ENCODE assay signal across 26 mouse cellular contexts in the genomic region with DNA sequence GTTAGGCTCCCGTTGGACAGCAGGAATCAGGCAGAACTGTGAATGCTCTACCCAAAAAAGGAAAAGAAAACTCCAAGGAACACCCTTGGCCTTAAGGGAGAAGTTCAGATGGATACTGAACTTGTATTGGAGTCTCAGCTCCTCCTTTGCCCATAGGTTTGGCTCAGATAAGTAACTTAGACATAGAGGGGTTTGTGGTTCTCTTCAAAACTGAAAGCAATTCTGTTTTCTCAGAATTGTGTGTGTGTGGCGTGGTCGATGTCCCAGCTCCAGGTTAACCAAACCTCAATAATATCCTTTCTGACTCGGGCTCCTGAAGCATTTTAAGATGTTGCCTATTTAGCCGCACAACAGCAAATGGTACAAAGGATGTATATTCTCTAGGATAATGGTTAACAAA. TPM values are rescaled to one million over a fixed set of nuclear protein-coding genes. Genes with fewer than 3 reads are reported as not detected.
DNase-seq lines count a peak whose midpoint lies in the region; ATAC-seq and TF ChIP-seq lines count a peak whose summit lies in the region.
"Had no signal": no experiment of that assay in that cellular context is flagged by ENCODE, and none has a peak within 500 bp of the region (broad histone marks: within the 10 kb centered on the region; RNA-seq: fewer than 3 reads in every experiment).

No protein-coding gene starts in this region.

- H3K27me3 ChIP-seq in thymus, adult 2 months (ENCODE audit: control insufficient read depth, insufficient read depth, low read length), result no peaks in the 10 kb centered on the region
- no peaks in the 10 kb centered on the region for H3K27me3 ChIP-seq in small intestine, adult 2 months (ENCODE audit: control insufficient read depth, insufficient read depth, low read length)
- no peaks in the 10 kb centered on the region for H3K27me3 ChIP-seq in forebrain, embryonic 11.5 days (ENCODE audit: control insufficient read depth, insufficient read depth, low read length)
- H3K27me3 ChIP-seq: forebrain, embryonic 13.5 days; hindbrain, embryonic 15.5 days had no signal

- no peak overlapping the region for H3K9ac ChIP-seq in forebrain, embryonic 11.5 days (ENCODE audit: low read length)
- H3K9ac ChIP-seq: embryonic facial prominence, embryonic 13.5 days; forebrain, embryonic 13.5 days; forebrain, postnatal 0 days; heart, embryonic 13.5 days; hindbrain, embryonic 12.5 days; hindbrain, embryonic 15.5 days had no signal

- H3K27ac ChIP-seq in thymus, adult 2 months (ENCODE audit: control insufficient read depth, insufficient read depth, low read length), result 0 out of 2 replicates have a peak overlapping the region, but pooled peaks have one; percentile 18
- H3K27ac ChIP-seq in small intestine, adult 2 months (ENCODE audit: insufficient read depth, low read depth, low read length), result peak overlapping the region; percentile 61; the same call in 1 of the 2 replicates
- H3K27ac ChIP-seq in forebrain, embryonic 11.5 days (ENCODE audit: low read depth, low read length), result no peak overlapping the region
- H3K27ac ChIP-seq: embryonic facial prominence, embryonic 10.5 days; embryonic facial prominence, embryonic 13.5 days; forebrain, embryonic 13.5 days; heart, adult 2 months; heart, embryonic 10.5 days; heart, embryonic 13.5 days; hindbrain, embryonic 12.5 days; hindbrain, embryonic 15.5 days had no signal

- DNase-seq in thymus, adult 2 months, result no peak
- no peak for DNase-seq in thymus, adult 18-20 months
- peak; percentile 85 for DNase-seq in induced T-regulatory cell, adult 2 months (ENCODE audit: low read depth)
- no peak for DNase-seq in frontal cortex, adult 2 months (ENCODE audit: extremely low spot score in 1 of 2, low spot score in 1 of 2)
- no peak for DNase-seq in forebrain, embryonic 11.5 days (ENCODE audit: low spot score)
- DNase-seq in embryo, embryonic 9.5 days (ENCODE audit: extremely low spot score), result no peak
- DNase-seq: adrenal gland, postnatal 10 days; adrenal gland, postnatal 36 days; cerebellum, adult 18-20 months; cerebellum, adult 9-11 months; cerebellum, postnatal 25 days; forebrain, postnatal 0 days; gastrocnemius, postnatal 25 days; heart, adult 2 months had no signal

- no peak for TF ChIP-seq POLR2A in thymus, adult 2 months (IDR thresholded peaks at IDR 0.05; ENCODE audit: control insufficient read depth, extremely low read depth, insufficient read depth, low read length, poor library complexity)
- no peak for TF ChIP-seq POLR2A in small intestine, adult 2 months (IDR thresholded peaks at IDR 0.05; ENCODE audit: low read depth, low read length)

- no peak for TF ChIP-seq CTCF in thymus, adult 2 months (IDR thresholded peaks at IDR 0.05; ENCODE audit: borderline replicate concordance, control insufficient read depth, extremely low read depth, insufficient read depth, low read length, poor library complexity)
- no peak for TF ChIP-seq CTCF in small intestine, adult 2 months (IDR thresholded peaks at IDR 0.05; ENCODE audit: extremely low read depth, insufficient read length, insufficient replicate concordance, low read depth, low read length)

- no peak overlapping the region for H3K4me3 ChIP-seq in thymus, adult 2 months (ENCODE audit: control insufficient read depth, insufficient read depth, low read length)
- H3K4me3 ChIP-seq in small intestine, adult 2 months (ENCODE audit: low read depth, low read length), result no peak overlapping the region
- H3K4me3 ChIP-seq in forebrain, embryonic 11.5 days (ENCODE audit: low read depth, low read length), result no peak overlapping the region
- H3K4me3 ChIP-seq: embryonic facial prominence, embryonic 10.5 days; embryonic facial prominence, embryonic 13.5 days; erythroblast, embryonic 14.5 days; forebrain, embryonic 13.5 days; heart, adult 2 months; heart, embryonic 10.5 days; heart, embryonic 13.5 days; hindbrain, embryonic 12.5 days; hindbrain, embryonic 15.5 days had no signal

- peak; percentile 69 for ATAC-seq in CD4-positive, CD25-positive, alpha-beta regulatory T cell, adult 4 months
- no peak for ATAC-seq in forebrain, embryonic 11.5 days (replicated peaks; ENCODE audit: low FRiP score)
- ATAC-seq: forebrain, embryonic 13.5 days; forebrain, postnatal 0 days; intestine, embryonic 16.5 days had no signal

- WGBS in thymus, adult 2 months, result 23% methylated on average over 5 of the region's 5 CpGs
- WGBS in small intestine, adult 2 months, result 74% methylated on average over 5 of the region's 5 CpGs
- 89% methylated on average over 5 of the region's 5 CpGs for WGBS in forebrain, embryonic 11.5 days

- H3K9me3 ChIP-seq in forebrain, embryonic 11.5 days (ENCODE audit: control insufficient read depth, low read length), result no peaks in the 10 kb centered on the region
- H3K9me3 ChIP-seq: embryonic facial prominence, embryonic 10.5 days; embryonic facial prominence, embryonic 13.5 days; forebrain, embryonic 13.5 days; heart, embryonic 10.5 days; heart, embryonic 13.5 days; hindbrain, embryonic 12.5 days; hindbrain, embryonic 15.5 days had no signal

- H3K4me1 ChIP-seq in thymus, adult 2 months (replicated peaks; ENCODE audit: control insufficient read depth, insufficient read depth, low read length), result peaks cover 22% of the 10 kb centered on the region
- no peaks in the 10 kb centered on the region for H3K4me1 ChIP-seq in small intestine, adult 2 months (ENCODE audit: control insufficient read depth, insufficient read depth, insufficient read length, low read length)
- no peaks in the 10 kb centered on the region for H3K4me1 ChIP-seq in forebrain, embryonic 11.5 days (replicated peaks; ENCODE audit: control insufficient read depth, insufficient read depth, low read length)

- H3K4me2 ChIP-seq in forebrain, embryonic 11.5 days (ENCODE audit: low read depth, low read length, severe bottlenecking), result no peak overlapping the region
- H3K4me2 ChIP-seq: embryonic facial prominence, embryonic 13.5 days; forebrain, embryonic 13.5 days; heart, embryonic 13.5 days; hindbrain, embryonic 12.5 days; hindbrain, embryonic 15.5 days had no signal

- peaks cover 13% of the 10 kb centered on the region; the same call in 1 of the 2 replicates for H3K36me3 ChIP-seq in thymus, adult 2 months (ENCODE audit: control insufficient read depth, insufficient read depth, low read length)
- H3K36me3 ChIP-seq in small intestine, adult 2 months (ENCODE audit: control insufficient read depth, insufficient read depth, low read length), result no peaks in the 10 kb centered on the region
- no peaks in the 10 kb centered on the region for H3K36me3 ChIP-seq in forebrain, embryonic 11.5 days (ENCODE audit: control insufficient read depth, insufficient read depth, low read length)
- H3K36me3 ChIP-seq: embryonic facial prominence, embryonic 10.5 days; embryonic facial prominence, embryonic 13.5 days; heart, embryonic 10.5 days; heart, embryonic 13.5 days; hindbrain, embryonic 12.5 days; hindbrain, embryonic 15.5 days had no signal

RNA-seq across cellular contexts. Expression of gene Grap2, which starts 18.2 kb away (rescaled TPM):
- 139 and 162 TPM in 2 replicates for polyA plus RNA-seq in thymus, adult 2 months (2012; rRNA removed)
- 10 to 100 TPM; 37.7 to 55.0 TPM for polyA plus RNA-seq in CD4-positive, CD25-positive, alpha-beta regulatory T cell, adult 4 months (2017; shearing (Covaris generic))
- polyA plus RNA-seq in small intestine, adult 2 months (2012; rRNA removed), result 1.6 and 3.1 TPM in 2 replicates
- 0.14 and 0.27 TPM in 2 replicates for polyA plus RNA-seq in frontal cortex, adult 2 months (2012; rRNA removed)
- 3.0 and 4.2 TPM in 2 replicates for polyA plus RNA-seq in forebrain, embryonic 11.5 days (2014; fragmentation: Nextera tagmentation; extraction: Ambion mirVana)
- polyA plus RNA-seq: forebrain, postnatal 0 days had no signal

RNA-seq across cellular contexts. Expression of gene Enthd1, which starts 25.7 kb away (rescaled TPM):
- 0.09 TPM in 2 replicates for polyA plus RNA-seq in thymus, adult 2 months (2012; rRNA removed)
- under 1 TPM in 1 of 2 experiments, not detected in 1; 0.24 TPM for polyA plus RNA-seq in CD4-positive, CD25-positive, alpha-beta regulatory T cell, adult 4 months (2017; shearing (Covaris generic))
- polyA plus RNA-seq in small intestine, adult 2 months (2012; rRNA removed), result not detected in 2 replicates
- 0.04 TPM in 1 of 2 replicates, not detected in the other for polyA plus RNA-seq in frontal cortex, adult 2 months (2012; rRNA removed)
- polyA plus RNA-seq in forebrain, embryonic 11.5 days (2014; fragmentation: Nextera tagmentation; extraction: Ambion mirVana), result not detected in 2 replicates
- polyA plus RNA-seq: embryonic facial prominence, embryonic 10.5 days; embryonic facial prominence, embryonic 13.5 days; erythroblast, embryonic 14.5 days; forebrain, embryonic 13.5 days; forebrain, postnatal 0 days; heart, adult 2 months; heart, embryonic 10.5 days; heart, embryonic 13.5 days; heart, postnatal 0 days; hindbrain, embryonic 12.5 days; hindbrain, embryonic 15.5 days; intestine, embryonic 16.5 days had no signal
